Mouse (Mus musculus) hindbrain, embryonic 11.5 days (tissue): ENCODE measurements around the gene Arid1b. TPM values are rescaled to one million over a fixed set of nuclear protein-coding genes. Genes with fewer than 3 reads are reported as not detected.

Experiments
- ATAC-seq: fragments of 200-750 bp; cut with Nextera tagmentation; 2 replicates; pipeline ENCODE4 v1.8.0; 2017; ENCODE audit warnings: mild to moderate bottlenecking, moderate TSS enrichment, moderate library complexity; ENCODE audit not compliant: low FRiP score
- DNase-seq: peaks from one replicate; pipeline ENCODE4 v3.0.0-alpha.2; 2015; ENCODE audit warnings: low spot score
- H3K27ac ChIP-seq: fragments of 300-500 bp; sonication (generic); 2 replicates; pipeline ENCODE4 v1.5.1; 2014; ENCODE audit warnings: mild to moderate bottlenecking, low read depth, low read length
- H3K27me3 ChIP-seq: fragments of 300-500 bp; sonication (generic); 2 replicates; pipeline ENCODE4 v1.6.1; 2014; ENCODE audit warnings: mild to moderate bottlenecking, low read length, moderate library complexity, mixed read lengths; ENCODE audit not compliant: control insufficient read depth, insufficient read depth
- H3K36me3 ChIP-seq: fragments of 300-500 bp; sonication (generic); 2 replicates; pipeline ENCODE4 v1.6.1; 2014; ENCODE audit warnings: mild to moderate bottlenecking, low read length, moderate library complexity, mixed read lengths; ENCODE audit not compliant: control insufficient read depth, insufficient read depth
- H3K4me1 ChIP-seq: fragments of 300-500 bp; sonication (generic); replicated peaks from 2 replicates; pipeline ENCODE4 v1.6.1; 2014; ENCODE audit warnings: low read length, mixed read lengths; ENCODE audit not compliant: control insufficient read depth, insufficient read depth
- H3K4me2 ChIP-seq: fragments of 300-500 bp; sonication (generic); replicated peaks from 2 replicates; pipeline ENCODE4 v1.6.1; 2014; ENCODE audit warnings: mild to moderate bottlenecking, low read depth, low read length
- H3K4me3 ChIP-seq: fragments of 300-500 bp; sonication (generic); 2 replicates; pipeline ENCODE4 v1.5.1; 2014; ENCODE audit warnings: low read depth, low read length
- H3K9ac ChIP-seq: fragments of 300-500 bp; sonication (generic); 2 replicates; pipeline ENCODE4 v1.6.1; 2014; ENCODE audit warnings: low read depth, low read length
- H3K9me3 ChIP-seq: fragments of 300-500 bp; sonication (generic); 2 replicates; pipeline ENCODE4 v1.6.1; 2016; ENCODE audit warnings: low read length; ENCODE audit not compliant: control insufficient read depth
- WGBS: fragments of 180-500 bp; shearing (Covaris S2); extraction: QIAGEN DNeasy Blood & Tissue Kit; methylation state at CpG from one replicate; pipeline ENCODE4 v1.1.7; 2014; 5-methylcytosine and 5-hydroxymethylcytosine counted together
- polyA plus RNA-seq: library from polyadenylated mRNA; unstranded; fragments of >200 nt; fragmentation: Nextera tagmentation; extraction: Ambion mirVana; gene quantifications from 2 replicates; pipeline ENCODE4 v1.2.1, GENCODE M21; 2014

The Arid1b gene
- polyA plus RNA-seq, 1 experiment from 2014 or later, result 18.6 TPM

DNA sequence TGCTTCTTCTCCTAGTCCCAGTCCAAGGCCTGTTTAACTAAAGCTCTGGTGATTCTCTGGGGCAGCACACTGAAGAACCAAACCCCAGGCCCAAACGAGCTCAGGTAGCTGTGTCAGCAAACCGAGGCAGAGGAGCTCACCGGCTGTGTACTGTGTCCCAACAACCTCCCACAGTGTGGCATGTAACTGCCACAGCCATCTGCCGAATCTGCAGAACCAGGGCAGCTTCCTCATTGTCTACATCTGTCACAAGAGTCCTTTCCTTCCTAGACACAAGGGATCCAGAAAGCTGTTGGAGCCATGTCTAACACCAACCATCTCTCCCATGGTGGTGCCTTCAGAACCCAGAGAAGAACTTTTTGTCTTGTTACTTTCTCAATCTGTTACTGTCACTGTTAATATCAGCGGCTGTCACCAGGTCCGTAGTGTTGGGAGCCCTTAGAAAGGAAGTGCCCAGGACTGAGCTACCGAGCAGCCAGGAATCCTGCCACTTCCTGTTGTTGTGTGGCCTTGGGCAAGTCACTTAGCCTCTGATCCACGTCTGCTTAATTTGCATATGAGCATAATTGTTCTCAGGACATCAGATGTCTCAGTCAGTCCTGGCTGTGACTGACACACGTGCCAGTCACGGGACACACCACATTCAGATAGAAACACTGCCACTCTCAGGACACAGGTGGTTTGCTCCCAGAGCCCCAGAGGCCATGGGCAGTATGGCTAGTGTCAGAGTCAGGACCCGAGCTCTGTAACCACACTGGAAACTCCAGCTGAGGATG lies 309.0 kb downstream of the Arid1b start:
- Histone ChIP-seq H3K4me1 (no peaks in the 10 kb centered on the region), H3K4me2 (no peak overlapping the region), H3K36me3 (peaks cover 5% of the 10 kb centered on the region; the same call in 1 of the 2 replicates), H3K27ac (no peak overlapping the region), H3K9ac (no peak overlapping the region), H3K9me3 (no peaks in the 10 kb centered on the region), H3K4me3 (no peak overlapping the region), H3K27me3 (no peaks in the 10 kb centered on the region)
- ATAC-seq (no peak), DNase-seq (no peak)
- 78% methylated on average over 11 of the region's 11 CpGs for WGBS

DNA sequence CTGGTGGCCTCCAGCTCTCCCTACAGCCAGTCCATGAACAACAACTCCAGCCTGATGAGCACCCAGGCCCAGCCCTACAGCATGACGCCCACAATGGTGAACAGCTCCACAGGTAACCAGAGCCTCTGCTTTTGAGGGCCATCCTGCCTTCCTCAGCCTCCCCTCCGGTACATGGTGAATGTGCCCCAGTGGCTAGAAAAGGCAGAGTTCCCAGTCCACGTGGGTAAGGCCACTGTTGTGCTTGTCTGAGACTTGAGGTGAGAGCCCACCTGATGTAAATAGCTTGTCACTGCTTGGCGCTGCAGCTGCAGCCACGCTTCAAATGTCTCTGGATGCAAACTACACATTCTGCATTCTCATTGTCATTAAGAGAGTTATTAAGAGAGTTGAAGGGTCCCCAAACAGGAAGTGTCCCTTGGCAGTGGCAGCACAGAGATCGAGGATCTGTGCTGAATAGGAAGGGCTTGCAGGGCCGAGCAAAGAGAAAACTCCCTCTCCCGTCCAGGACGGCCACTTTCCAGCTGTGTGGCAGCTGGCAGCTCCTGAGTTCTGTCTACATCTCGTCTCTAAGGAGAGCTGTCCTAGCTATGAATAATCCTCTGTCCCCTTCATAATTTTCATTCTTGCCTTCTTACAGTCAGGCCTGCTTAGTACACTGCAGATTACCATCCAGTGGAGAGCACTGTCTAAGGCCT lies 311.8 kb downstream of the Arid1b start:
- 81% methylated on average over 10 of the region's 10 CpGs for WGBS
- Histone ChIP-seq H3K4me2 (no peak overlapping the region), H3K27ac (no peak overlapping the region), H3K9ac (no peak overlapping the region), H3K27me3 (no peaks in the 10 kb centered on the region), H3K4me1 (no peaks in the 10 kb centered on the region), H3K36me3 (peaks cover 5% of the 10 kb centered on the region; the same call in 1 of the 2 replicates), H3K9me3 (no peaks in the 10 kb centered on the region), H3K4me3 (no peak overlapping the region)
- DNase-seq (no peak), ATAC-seq (no peak)

GRCm38 (mm10) chr17:5309930-5310329 lies 315.8 kb downstream of the Arid1b start:
- 64% methylated on average over 5 of the region's 5 CpGs for WGBS

GRCm38 (mm10) chr17:5310425-5310888 lies 316.3 kb downstream of the Arid1b start:
- Histone ChIP-seq H3K27ac (no peak overlapping the region), H3K9me3 (no peaks in the 10 kb centered on the region), H3K4me3 (no peak overlapping the region), H3K9ac (no peak overlapping the region), H3K4me2 (no peak overlapping the region), H3K4me1 (no peaks in the 10 kb centered on the region), H3K36me3 (peaks cover 5% of the 10 kb centered on the region; the same call in 1 of the 2 replicates), H3K27me3 (no peaks in the 10 kb centered on the region)
- WGBS, result 89% methylated on average over 11 of the region's 11 CpGs
- no peak for DNase-seq
- ATAC-seq, result no peak

More at GRCm38 (mm10) chr17:5309930-5310329, 315.8 kb downstream of the Arid1b start:
- Histone ChIP-seq H3K4me1 (no peaks in the 10 kb centered on the region), H3K9ac (no peak overlapping the region), H3K27me3 (no peaks in the 10 kb centered on the region), H3K4me3 (no peak overlapping the region), H3K9me3 (no peaks in the 10 kb centered on the region), H3K36me3 (peaks cover 5% of the 10 kb centered on the region; the same call in 1 of the 2 replicates), H3K27ac (no peak overlapping the region), H3K4me2 (no peak overlapping the region)
- DNase-seq (no peak), ATAC-seq (no peak)

- Histone ChIP-seq H3K4me2 (no peak overlapping the region), H3K9ac (no peak overlapping the region), H3K4me1 (no peaks in the 10 kb centered on the region), H3K4me3 (no peak overlapping the region), H3K9me3 (no peaks in the 10 kb centered on the region), H3K27ac (no peak overlapping the region), H3K36me3 (peaks cover 5% of the 10 kb centered on the region; the same call in 1 of the 2 replicates), H3K27me3 (no peaks in the 10 kb centered on the region)
- WGBS, result 91% methylated on average over 7 of the region's 7 CpGs
- no peak for DNase-seq
- no peak for ATAC-seq
These were observed 316.9 kb downstream of the Arid1b start for GRCm38 (mm10) chr17:5311062-5311461.

DNA sequence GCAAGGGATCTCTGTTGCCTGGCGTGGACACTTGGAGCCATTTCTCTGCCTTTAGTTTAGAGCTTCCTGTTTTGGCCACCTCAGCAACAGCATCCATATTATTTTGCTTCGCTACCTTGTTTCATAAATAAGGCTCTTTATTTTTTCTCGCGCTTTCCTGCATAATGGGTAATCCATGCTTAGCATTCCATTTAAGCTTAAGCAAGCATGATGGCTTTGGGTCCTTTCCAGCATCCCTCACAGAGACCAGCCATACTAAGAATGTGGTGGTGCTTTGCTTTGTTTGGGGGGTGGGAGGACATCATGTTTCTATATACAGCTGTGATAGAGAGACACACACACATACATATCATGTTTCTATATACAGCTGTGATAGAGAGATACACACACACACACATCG lies 318.2 kb downstream of the Arid1b start:
- H3K4me3 ChIP-seq, result no peak overlapping the region
- no peaks in the 10 kb centered on the region for H3K27me3 ChIP-seq
- DNase-seq (no peak), ATAC-seq (no peak)
- H3K9me3 ChIP-seq, result no peaks in the 10 kb centered on the region
- no peak overlapping the region for H3K27ac ChIP-seq
- no peaks in the 10 kb centered on the region for H3K4me1 ChIP-seq
- H3K4me2 ChIP-seq, result no peak overlapping the region
- no peak overlapping the region for H3K9ac ChIP-seq
- H3K36me3 ChIP-seq, result no peaks in the 10 kb centered on the region
- WGBS, result 90% methylated on average over 5 of the region's 5 CpGs

DNA sequence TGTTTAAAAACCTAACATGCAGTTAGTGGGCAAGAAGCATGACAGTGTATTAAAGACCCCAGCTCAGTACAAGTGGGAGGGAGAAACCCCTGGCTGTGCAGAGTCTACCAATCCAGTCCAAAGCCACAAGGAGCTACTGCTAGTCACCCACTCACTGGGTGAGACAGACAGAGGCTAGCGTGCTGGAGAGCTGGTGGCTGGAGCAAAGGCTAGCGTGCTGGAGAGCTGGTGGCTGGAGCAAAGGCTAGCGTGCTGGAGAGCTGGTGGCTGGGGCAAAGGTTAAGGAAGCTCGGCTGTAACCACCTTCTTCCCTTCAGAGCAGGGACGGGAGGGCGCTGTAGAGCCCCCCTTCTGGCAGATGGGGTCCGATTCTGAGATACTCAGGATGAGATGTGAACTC lies 320.6 kb downstream of the Arid1b start:
- Histone ChIP-seq H3K9me3 (no peaks in the 10 kb centered on the region), H3K36me3 (peaks cover 4% of the 10 kb centered on the region; the same call in 1 of the 2 replicates), H3K9ac (no peak overlapping the region), H3K4me2 (no peak overlapping the region), H3K4me3 (no peak overlapping the region), H3K27me3 (no peaks in the 10 kb centered on the region), H3K27ac (no peak overlapping the region), H3K4me1 (no peaks in the 10 kb centered on the region)
- DNase-seq (no peak), ATAC-seq (no peak)
- 49% methylated on average over 7 of the region's 7 CpGs for WGBS

DNA sequence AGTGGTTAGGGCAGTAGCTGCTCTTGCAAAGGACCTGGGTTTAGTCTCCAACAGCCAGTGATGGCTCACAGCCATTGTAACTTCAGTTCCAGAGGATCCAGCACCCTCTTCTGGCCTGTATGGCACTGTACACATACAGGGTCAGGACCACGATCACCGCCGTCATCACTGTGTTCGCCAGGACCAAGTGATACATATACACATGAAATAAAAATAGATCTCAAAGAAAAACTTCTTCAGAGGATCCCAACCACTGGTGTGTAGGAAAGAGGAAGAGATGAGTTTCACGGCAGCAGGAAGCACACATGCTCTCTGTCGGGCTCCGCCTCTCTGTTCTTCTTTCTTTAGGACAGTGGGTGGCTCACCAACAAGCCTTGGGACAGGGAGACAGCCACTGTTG lies 322.4 kb downstream of the Arid1b start:
- H3K36me3 ChIP-seq, result peaks cover 4% of the 10 kb centered on the region; the same call in 1 of the 2 replicates
- WGBS, result 88% methylated on average over 7 of the region's 7 CpGs

More for the DNA sequence above, 322.4 kb downstream of the Arid1b start:
- no peak overlapping the region for H3K4me3 ChIP-seq
- ATAC-seq (no peak), DNase-seq (no peak)
- H3K27me3 ChIP-seq, result no peaks in the 10 kb centered on the region
- H3K9ac ChIP-seq, result no peak overlapping the region
- no peak overlapping the region for H3K27ac ChIP-seq
- no peaks in the 10 kb centered on the region for H3K9me3 ChIP-seq
- no peaks in the 10 kb centered on the region for H3K4me1 ChIP-seq
- H3K4me2 ChIP-seq, result no peak overlapping the region
